Mouse (Mus musculus): ENCODE measurements around the gene Fam13c. TPM values are rescaled to one million over a fixed set of nuclear protein-coding genes. Genes with fewer than 3 reads are reported as not detected.
"Not testable (repeated sequence)": the region's sequence is repeated elsewhere in the genome, so short reads cannot be mapped to it uniquely, and the experiment has no call there.

Fam13c gene
- polyA plus RNA-seq, 1 experiment, result 15.0 TPM

- H3ac ChIP-seq (ENCODE audit: control insufficient read depth, insufficient read length), result no peak overlapping the region
- no peak for TF ChIP-seq TCF3 (IDR thresholded peaks at IDR 0.05; ENCODE audit: insufficient read length, low read depth)
- TF ChIP-seq USF1 (IDR thresholded peaks at IDR 0.05; ENCODE audit: low read depth), result no peak
- TF ChIP-seq MAX (IDR thresholded peaks at IDR 0.05; ENCODE audit: low read depth), result no peak
- no peak for TF ChIP-seq MYOG (IDR thresholded peaks at IDR 0.05; ENCODE audit: control insufficient read depth in 1 of 3, insufficient read depth in 1 of 3, insufficient read length in 2 of 3, low read depth in 2 of 3)
- TF ChIP-seq MYOD1 (IDR thresholded peaks at IDR 0.05; ENCODE audit: control insufficient read depth in 1 of 3, insufficient read length in 2 of 3, low read depth in 2 of 3), result no peak
- TF ChIP-seq TCF12 (IDR thresholded peaks at IDR 0.05; ENCODE audit: insufficient read depth, poor library complexity, severe bottlenecking), result no peak
- TF ChIP-seq REST (IDR thresholded peaks at IDR 0.05; ENCODE audit: insufficient read depth, insufficient read length), result no peak
- TF ChIP-seq SRF (IDR thresholded peaks at IDR 0.05; ENCODE audit: control insufficient read depth, insufficient read length, low read depth), result no peak
- no peak for TF ChIP-seq POLR2AphosphoS2 (IDR thresholded peaks at IDR 0.05; ENCODE audit: insufficient read length, low read depth)
- no peak for TF ChIP-seq CEBPB (IDR thresholded peaks at IDR 0.05; ENCODE audit: insufficient read depth, poor library complexity, severe bottlenecking)
- TF ChIP-seq E2F4 (IDR thresholded peaks at IDR 0.05; ENCODE audit: insufficient read depth), result no peak
- no peak for TF ChIP-seq POLR2A (IDR thresholded peaks at IDR 0.05; ENCODE audit: insufficient read length, low read depth)
- no peaks in the 10 kb centered on the region for H3K36me3 ChIP-seq (ENCODE audit: control insufficient read depth, insufficient read depth)
- H3K27me3 ChIP-seq (ENCODE audit: control insufficient read depth, insufficient read depth, insufficient read length), result no peaks in the 10 kb centered on the region
- no peak overlapping the region for H3K4me2 ChIP-seq (ENCODE audit: low read depth)
- no peaks in the 10 kb centered on the region for H3K79me2 ChIP-seq (ENCODE audit: control insufficient read depth, insufficient read depth)
- no peak overlapping the region for H3K4me3 ChIP-seq
These were observed 10.9 kb upstream of the Fam13c start for GRCm38 (mm10) chr10:70429341-70429740.

- no peak overlapping the region for H3K4me2 ChIP-seq (ENCODE audit: low read depth)
- H3K4me3 ChIP-seq, result no peak overlapping the region
- no peak overlapping the region for H3ac ChIP-seq (ENCODE audit: control insufficient read depth, insufficient read length)
- no peaks in the 10 kb centered on the region for H3K27me3 ChIP-seq (ENCODE audit: control insufficient read depth, insufficient read depth, insufficient read length)
- no peak for TF ChIP-seq POLR2A (IDR thresholded peaks at IDR 0.05; ENCODE audit: insufficient read length, low read depth)
- no peak for TF ChIP-seq POLR2AphosphoS2 (IDR thresholded peaks at IDR 0.05; ENCODE audit: insufficient read length, low read depth)
- no peak for TF ChIP-seq CEBPB (IDR thresholded peaks at IDR 0.05; ENCODE audit: insufficient read depth, poor library complexity, severe bottlenecking)
- TF ChIP-seq MYOG (IDR thresholded peaks at IDR 0.05; ENCODE audit: control insufficient read depth in 1 of 3, insufficient read depth in 1 of 3, insufficient read length in 2 of 3, low read depth in 2 of 3), result no peak
- no peak for TF ChIP-seq REST (IDR thresholded peaks at IDR 0.05; ENCODE audit: insufficient read depth, insufficient read length)
- TF ChIP-seq MAX (IDR thresholded peaks at IDR 0.05; ENCODE audit: low read depth), result no peak
- no peak for TF ChIP-seq SRF (IDR thresholded peaks at IDR 0.05; ENCODE audit: control insufficient read depth, insufficient read length, low read depth)
- TF ChIP-seq TCF12 (IDR thresholded peaks at IDR 0.05; ENCODE audit: insufficient read depth, poor library complexity, severe bottlenecking), result no peak
- no peak for TF ChIP-seq TCF3 (IDR thresholded peaks at IDR 0.05; ENCODE audit: insufficient read length, low read depth)
- no peak for TF ChIP-seq USF1 (IDR thresholded peaks at IDR 0.05; ENCODE audit: low read depth)
- no peak for TF ChIP-seq MYOD1 (IDR thresholded peaks at IDR 0.05; ENCODE audit: control insufficient read depth in 1 of 3, insufficient read length in 2 of 3, low read depth in 2 of 3)
- TF ChIP-seq E2F4 (IDR thresholded peaks at IDR 0.05; ENCODE audit: insufficient read depth), result no peak
- H3K36me3 ChIP-seq (ENCODE audit: control insufficient read depth, insufficient read depth), result no peaks in the 10 kb centered on the region
- H3K79me2 ChIP-seq (ENCODE audit: control insufficient read depth, insufficient read depth), result no peaks in the 10 kb centered on the region
These were observed 6.9 kb upstream of the Fam13c start for GRCm38 (mm10) chr10:70433334-70433733.

GRCm38 (mm10) chr10:70433736-70434135 lies 6.5 kb upstream of the Fam13c start:
- H3ac ChIP-seq (ENCODE audit: control insufficient read depth, insufficient read length); H3K4me3 ChIP-seq; H3K27me3 ChIP-seq (ENCODE audit: control insufficient read depth, insufficient read depth, insufficient read length); H3K79me2 ChIP-seq (ENCODE audit: control insufficient read depth, insufficient read depth); H3K36me3 ChIP-seq (ENCODE audit: control insufficient read depth, insufficient read depth); H3K4me2 ChIP-seq (ENCODE audit: low read depth): not testable (repeated sequence)

DNA sequence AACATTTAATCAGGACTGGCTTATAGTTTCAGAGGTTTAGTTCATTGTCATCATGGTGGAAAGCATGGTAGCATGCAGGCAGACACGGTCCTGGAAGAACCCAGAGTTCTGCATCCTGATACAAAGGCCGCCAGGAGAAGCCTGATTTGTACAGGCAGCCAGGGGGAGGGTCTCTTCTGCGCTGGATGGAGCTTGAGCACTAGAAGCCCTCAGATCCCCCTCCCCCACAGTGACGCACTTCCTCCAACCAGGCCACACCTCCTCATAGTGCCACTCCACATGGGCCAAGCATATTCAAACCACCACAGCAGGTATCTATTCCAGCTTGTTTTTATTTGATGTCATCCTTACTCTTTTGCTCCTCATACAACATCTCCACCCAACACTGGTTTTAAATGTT lies 3.6 kb upstream of the Fam13c start:
- no peaks in the 10 kb centered on the region for H3K36me3 ChIP-seq (ENCODE audit: control insufficient read depth, insufficient read depth)
- no peak overlapping the region for H3K4me3 ChIP-seq
- no peak overlapping the region for H3K4me2 ChIP-seq (ENCODE audit: low read depth)
- H3K27me3 ChIP-seq (ENCODE audit: control insufficient read depth, insufficient read depth, insufficient read length), result no peaks in the 10 kb centered on the region
- no peak for TF ChIP-seq TCF12 (IDR thresholded peaks at IDR 0.05; ENCODE audit: insufficient read depth, poor library complexity, severe bottlenecking)
- no peak for TF ChIP-seq POLR2A (IDR thresholded peaks at IDR 0.05; ENCODE audit: insufficient read length, low read depth)
- TF ChIP-seq POLR2AphosphoS2 (IDR thresholded peaks at IDR 0.05; ENCODE audit: insufficient read length, low read depth), result no peak
- TF ChIP-seq MYOD1 (IDR thresholded peaks at IDR 0.05; ENCODE audit: control insufficient read depth in 1 of 3, insufficient read length in 2 of 3, low read depth in 2 of 3), result no peak
- no peak for TF ChIP-seq MAX (IDR thresholded peaks at IDR 0.05; ENCODE audit: low read depth)
- no peak for TF ChIP-seq E2F4 (IDR thresholded peaks at IDR 0.05; ENCODE audit: insufficient read depth)
- no peak for TF ChIP-seq USF1 (IDR thresholded peaks at IDR 0.05; ENCODE audit: low read depth)
- H3K79me2 ChIP-seq (ENCODE audit: control insufficient read depth, insufficient read depth), result no peaks in the 10 kb centered on the region
- no peak overlapping the region for H3ac ChIP-seq (ENCODE audit: control insufficient read depth, insufficient read length)

- no peaks in the 10 kb centered on the region for H3K36me3 ChIP-seq (ENCODE audit: control insufficient read depth, insufficient read depth)
- no peak overlapping the region for H3K4me3 ChIP-seq
- H3ac ChIP-seq (ENCODE audit: control insufficient read depth, insufficient read length), result no peak overlapping the region
- TF ChIP-seq MYOD1 (IDR thresholded peaks at IDR 0.05; ENCODE audit: control insufficient read depth in 1 of 3, insufficient read length in 2 of 3, low read depth in 2 of 3), result no peak
- no peak for TF ChIP-seq CEBPB (IDR thresholded peaks at IDR 0.05; ENCODE audit: insufficient read depth, poor library complexity, severe bottlenecking)
- TF ChIP-seq USF1 (IDR thresholded peaks at IDR 0.05; ENCODE audit: low read depth), result no peak
- H3K4me2 ChIP-seq (ENCODE audit: low read depth), result no peak overlapping the region
- H3K27me3 ChIP-seq (ENCODE audit: control insufficient read depth, insufficient read depth, insufficient read length), result no peaks in the 10 kb centered on the region
- H3K79me2 ChIP-seq (ENCODE audit: control insufficient read depth, insufficient read depth), result no peaks in the 10 kb centered on the region
These were observed 3.0 kb upstream of the Fam13c start for GRCm38 (mm10) chr10:70437289-70437688.

Data from myocyte (in vitro differentiated cells).